Mouse (Mus musculus) limb, embryonic 14.5 days (tissue): ENCODE results near the gene Ghrl. TPM values are rescaled to one million over a fixed set of nuclear protein-coding genes. Genes with fewer than 3 reads are reported as not detected.
"Not testable (repeated sequence)": the region's sequence is repeated elsewhere in the genome, so short reads cannot be mapped to it uniquely, and the experiment has no call there.

Source experiments
- ATAC-seq: fragments of 200-750 bp; cut with Nextera tagmentation; 2 replicates; pipeline ENCODE4 v1.8.0; 2017; ENCODE audit warnings: low read depth, moderate number of reproducible peaks, moderate TSS enrichment; ENCODE audit not compliant: low FRiP score
- DNase-seq: peaks from one replicate; pipeline ENCODE4 v3.0.0-alpha.2; 2015; ENCODE audit warnings: low spot score
- H3K27ac ChIP-seq: fragments of 300-500 bp; sonication (generic); replicated peaks from 2 replicates; pipeline ENCODE4 v1.5.1; 2014; ENCODE audit warnings: low read depth, mild to moderate bottlenecking, low read length, moderate library complexity, mixed read lengths
- H3K27me3 ChIP-seq: fragments of 300-500 bp; sonication (generic); 2 replicates; pipeline ENCODE4 v1.6.1; 2014; ENCODE audit warnings: low read length, mixed read lengths; ENCODE audit not compliant: control insufficient read depth, insufficient read depth
- H3K36me3 ChIP-seq: fragments of 300-500 bp; sonication (generic); 2 replicates; pipeline ENCODE4 v1.6.1; 2014; ENCODE audit warnings: mild to moderate bottlenecking, low read length, moderate library complexity, mixed read lengths; ENCODE audit not compliant: control insufficient read depth, insufficient read depth
- H3K4me1 ChIP-seq: fragments of 300-500 bp; sonication (generic); 2 replicates; pipeline ENCODE4 v1.6.1; 2014; ENCODE audit warnings: antibody characterized with exemption, low read length, mixed read lengths; ENCODE audit not compliant: control insufficient read depth, insufficient read depth
- H3K4me2 ChIP-seq: fragments of 300-500 bp; sonication (generic); replicated peaks from 2 replicates; pipeline ENCODE4 v1.6.1; 2014; ENCODE audit warnings: low read depth, mild to moderate bottlenecking, low read length, moderate library complexity; ENCODE audit not compliant: severe bottlenecking
- H3K4me3 ChIP-seq: fragments of 300-500 bp; sonication (generic); replicated peaks from 2 replicates; pipeline ENCODE4 v1.5.1; 2014; ENCODE audit warnings: low read length
- H3K9ac ChIP-seq: fragments of 300-500 bp; sonication (generic); 2 replicates; pipeline ENCODE4 v1.6.1; 2014; ENCODE audit warnings: mild to moderate bottlenecking, low read depth, low read length, moderate library complexity; ENCODE audit not compliant: severe bottlenecking
- H3K9me3 ChIP-seq: fragments of 300-500 bp; sonication (generic); 2 replicates; pipeline ENCODE4 v1.6.1; 2016; ENCODE audit warnings: low read length; ENCODE audit not compliant: control insufficient read depth
- POLR2A ChIP-seq: fragments of 200-500 bp; IDR thresholded peaks from 2 replicates; pipeline ENCODE4 v1.8.0; 2012; ENCODE audit warnings: inconsistent platforms, mild to moderate bottlenecking, moderate library complexity, borderline replicate concordance; ENCODE audit not compliant: insufficient read depth, insufficient read length; ENCODE audit errors: extremely low read depth
- WGBS: fragments of 180-500 bp; shearing (Covaris S2); extraction: QIAGEN DNeasy Blood & Tissue Kit; methylation state at CpG from one replicate; pipeline ENCODE4 v1.1.7; 2014; 5-methylcytosine and 5-hydroxymethylcytosine counted together
- polyA plus RNA-seq, 2 experiments: library from polyadenylated mRNA; depleted of rRNA in 1 of 2; stranded (reverse) in 1 of 2; unstranded in 1 of 2; fragments of >200 nt; fragmentation: Nextera tagmentation in 1 of 2; extraction: Ambion mirVana in 1 of 2; gene quantifications; 2 replicates each; pipeline versions ENCODE4 v1.2.1 to v1.2.3; 2012 to 2014

The Ghrl gene
- polyA plus RNA-seq, 2 experiments, result 0.11 TPM; not detected in 1

DNA sequence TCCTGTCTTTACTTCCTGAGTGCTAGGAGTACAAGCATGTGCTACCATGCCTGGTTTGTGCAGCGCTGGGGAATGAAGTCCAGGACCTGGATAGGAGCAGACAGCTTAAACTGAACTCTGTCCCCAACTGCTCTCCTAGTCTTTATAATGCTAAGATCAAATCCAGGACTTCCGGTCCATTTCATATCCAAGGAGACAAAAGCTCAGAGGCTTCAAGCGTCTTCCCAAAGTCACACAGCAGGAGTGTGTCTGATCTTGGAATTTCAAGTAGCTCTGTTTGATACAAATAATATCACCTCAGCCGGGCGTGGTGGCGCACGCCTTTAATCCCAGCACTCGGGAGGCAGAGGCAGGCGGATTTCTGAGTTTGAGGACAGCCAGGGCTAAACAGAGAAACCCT lies 43.7 kb downstream of the Ghrl start:
- 91% methylated on average over 9 of the region's 9 CpGs for WGBS
- DNase-seq, result no peak
- Histone ChIP-seq H3K4me2 (no peak overlapping the region), H3K4me3 (no peak overlapping the region), H3K36me3 (no peaks in the 10 kb centered on the region), H3K9me3 (no peaks in the 10 kb centered on the region), H3K4me1 (no peaks in the 10 kb centered on the region), H3K9ac (no peak overlapping the region), H3K27me3 (no peaks in the 10 kb centered on the region), H3K27ac (no peak overlapping the region)
- TF ChIP-seq POLR2A, result no peak
- ATAC-seq, result no peak

DNA sequence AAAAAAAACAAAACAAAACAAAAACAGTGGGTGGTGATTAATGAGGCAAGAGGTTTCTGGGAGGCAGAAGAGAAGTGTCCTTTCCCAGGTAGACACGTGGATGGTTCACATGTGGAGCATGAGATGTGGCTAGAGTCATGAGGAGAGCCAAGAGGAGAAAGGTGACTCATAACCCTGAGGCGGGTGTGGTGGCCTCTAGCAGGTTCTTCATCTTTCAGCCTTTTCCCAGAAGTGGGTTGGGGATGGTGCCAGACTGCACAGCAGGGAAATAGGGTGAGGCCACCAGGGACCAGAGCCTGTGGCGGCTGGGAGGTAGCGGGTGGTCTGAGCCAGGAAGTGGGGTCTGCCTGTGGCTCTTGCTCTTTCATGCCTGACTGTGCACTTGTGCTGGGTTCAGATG lies 44.4 kb downstream of the Ghrl start:
- no peaks in the 10 kb centered on the region for H3K36me3 ChIP-seq
- no peak for ATAC-seq
- no peak overlapping the region for H3K27ac ChIP-seq
- WGBS, result 79% methylated on average over 4 of the region's 4 CpGs
- no peak for DNase-seq
- H3K4me3 ChIP-seq, result no peak overlapping the region
- TF ChIP-seq POLR2A, result no peak
- no peaks in the 10 kb centered on the region for H3K27me3 ChIP-seq
- no peak overlapping the region for H3K9ac ChIP-seq
- H3K4me1 ChIP-seq, result no peaks in the 10 kb centered on the region
- no peaks in the 10 kb centered on the region for H3K9me3 ChIP-seq
- H3K4me2 ChIP-seq, result no peak overlapping the region

DNA sequence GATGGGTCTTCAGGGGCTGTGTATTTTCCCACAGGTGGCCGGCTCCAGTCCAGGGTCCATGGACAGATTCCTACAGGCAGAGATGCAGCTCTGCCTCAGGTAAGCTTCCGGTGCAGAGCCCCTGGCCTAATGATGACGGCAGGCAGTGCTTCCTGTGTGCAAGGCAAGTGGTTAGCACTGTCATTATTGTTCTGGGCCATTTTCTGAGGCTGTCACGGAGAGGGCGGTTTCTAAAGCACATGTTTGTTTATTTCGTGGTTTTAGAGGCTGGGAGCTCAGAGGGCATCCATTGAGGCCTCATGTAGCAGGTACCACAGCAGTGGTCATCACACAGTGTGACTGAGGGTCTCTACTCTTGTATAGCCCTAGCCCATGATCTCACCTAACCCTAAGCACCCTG lies 46.7 kb downstream of the Ghrl start:
- Histone ChIP-seq H3K4me1 (0 out of 2 replicates have a peak, but pooled peaks cover 6% of the 10 kb centered on the region), H3K27me3 (no peaks in the 10 kb centered on the region), H3K36me3 (no peaks in the 10 kb centered on the region), H3K9me3 (no peaks in the 10 kb centered on the region), H3K4me3 (no peak overlapping the region), H3K27ac (no peak overlapping the region), H3K9ac (no peak overlapping the region), H3K4me2 (no peak overlapping the region)
- TF ChIP-seq POLR2A, result no peak
- DNase-seq (no peak), ATAC-seq (no peak)
- 86% methylated on average over 6 of the region's 6 CpGs for WGBS

DNA sequence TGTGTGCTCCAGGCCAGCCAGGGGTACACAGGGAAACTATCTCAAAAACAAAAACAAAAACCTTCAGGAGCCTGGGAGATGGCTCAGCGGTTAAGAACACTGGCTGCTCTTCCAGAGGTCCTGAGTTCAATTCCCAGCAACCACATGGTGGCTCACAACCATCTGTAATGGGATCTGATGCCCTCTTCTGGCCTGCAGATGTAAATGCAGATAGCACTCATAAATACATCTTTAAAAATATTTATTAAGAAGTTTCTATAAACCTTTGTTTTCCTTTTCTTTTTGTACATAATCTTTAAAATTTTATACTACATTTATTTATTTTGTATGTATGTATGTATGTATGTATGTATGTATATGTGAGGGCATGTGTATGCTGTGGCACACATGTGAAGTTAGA lies 47.7 kb downstream of the Ghrl start:
- not testable (repeated sequence) for DNase-seq, ATAC-seq, H3K9ac ChIP-seq, H3K9me3 ChIP-seq, H3K4me2 ChIP-seq, H3K27me3 ChIP-seq, H3K4me3 ChIP-seq, H3K4me1 ChIP-seq, H3K36me3 ChIP-seq, H3K27ac ChIP-seq
- 89% methylated on average over 1 of the region's 1 CpGs for WGBS

DNA sequence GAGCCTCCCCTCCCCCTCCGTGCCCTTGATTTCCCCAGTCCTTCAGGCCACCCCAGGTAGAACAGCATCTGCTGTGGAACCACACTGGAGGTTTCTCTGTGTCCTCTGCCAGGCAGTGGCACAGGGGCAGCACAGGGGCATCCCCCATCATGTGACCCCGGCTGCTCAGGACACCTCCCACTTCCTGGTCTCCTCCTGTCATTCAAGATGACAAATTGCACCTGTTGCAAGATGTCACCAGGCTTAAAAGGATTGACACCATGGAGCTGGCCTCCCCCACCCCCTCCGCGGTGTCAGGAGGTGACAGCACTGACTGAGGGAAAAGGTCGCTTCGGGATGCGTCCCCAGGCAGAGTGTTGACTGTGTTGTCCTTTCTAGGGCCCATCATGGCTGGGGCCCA lies 49.9 kb downstream of the Ghrl start:
- WGBS, result 54% methylated on average over 7 of the region's 7 CpGs
- Histone ChIP-seq H3K9me3 (no peaks in the 10 kb centered on the region), H3K4me3 (no peak overlapping the region), H3K4me1 (0 out of 2 replicates have a peak, but pooled peaks cover 6% of the 10 kb centered on the region), H3K27me3 (no peaks in the 10 kb centered on the region), H3K9ac (no peak overlapping the region), H3K4me2 (no peak overlapping the region), H3K36me3 (no peaks in the 10 kb centered on the region), H3K27ac (no peak overlapping the region)
- ATAC-seq (no peak), DNase-seq (no peak)
- no peak for TF ChIP-seq POLR2A
